Mouse (Mus musculus): ENCODE results near the gene Hist2h2ab. TPM values are rescaled to one million over a fixed set of nuclear protein-coding genes. Genes with fewer than 3 reads are reported as not detected.

Gene Hist2h2ab
- polyA plus RNA-seq, 1 experiment from 2014 or later = 0.73 TPM

- no peak overlapping the region for H3K4me2 ChIP-seq (ENCODE audit: low read depth, low read length)
- no peak overlapping the region for H3K27ac ChIP-seq (ENCODE audit: low read length)
- H3K9ac ChIP-seq (ENCODE audit: low read depth, low read length) = no peak overlapping the region
- no peak overlapping the region for H3K4me3 ChIP-seq (ENCODE audit: low read depth, low read length)
- no peak for ATAC-seq (ENCODE audit: low read depth)
- 80% methylated on average over 4 of the region's 4 CpGs for WGBS (ENCODE audit: insufficient replicate concordance)
- H3K4me1 ChIP-seq (ENCODE audit: control insufficient read depth, low read depth, low read length) = peaks cover 2% of the 10 kb centered on the region; the same call in 1 of the 2 replicates
- no peaks in the 10 kb centered on the region for H3K9me3 ChIP-seq (replicated peaks; ENCODE audit: control insufficient read depth, low read length)
- H3K36me3 ChIP-seq (ENCODE audit: control insufficient read depth, insufficient read depth) = peaks cover 29% of the 10 kb centered on the region
- H3K27me3 ChIP-seq (ENCODE audit: control insufficient read depth, insufficient read depth, low read depth, low read length) = peaks cover 8% of the 10 kb centered on the region
Measured at GRCm38 (mm10) chr3:96178427-96178826, 41.2 kb upstream of the Hist2h2ab start.

- no peak overlapping the region for H3K4me3 ChIP-seq (ENCODE audit: low read depth, low read length)
- ATAC-seq (ENCODE audit: low read depth) = no peak
- H3K36me3 ChIP-seq (ENCODE audit: control insufficient read depth, insufficient read depth) = peaks cover 29% of the 10 kb centered on the region
- 62% methylated on average over 2 of the region's 2 CpGs for WGBS (ENCODE audit: insufficient replicate concordance)
- H3K27ac ChIP-seq (ENCODE audit: low read length) = no peak overlapping the region
- peaks cover 1% of the 10 kb centered on the region; the same call in 1 of the 2 replicates for H3K4me1 ChIP-seq (ENCODE audit: control insufficient read depth, low read depth, low read length)
- no peak overlapping the region for H3K9ac ChIP-seq (ENCODE audit: low read depth, low read length)
- H3K27me3 ChIP-seq (ENCODE audit: control insufficient read depth, insufficient read depth, low read depth, low read length) = peaks cover 8% of the 10 kb centered on the region
- no peaks in the 10 kb centered on the region for H3K9me3 ChIP-seq (replicated peaks; ENCODE audit: control insufficient read depth, low read length)
- H3K4me2 ChIP-seq (ENCODE audit: low read depth, low read length) = no peak overlapping the region
Measured at GRCm38 (mm10) chr3:96178902-96179301, 40.8 kb upstream of the Hist2h2ab start.

DNA sequence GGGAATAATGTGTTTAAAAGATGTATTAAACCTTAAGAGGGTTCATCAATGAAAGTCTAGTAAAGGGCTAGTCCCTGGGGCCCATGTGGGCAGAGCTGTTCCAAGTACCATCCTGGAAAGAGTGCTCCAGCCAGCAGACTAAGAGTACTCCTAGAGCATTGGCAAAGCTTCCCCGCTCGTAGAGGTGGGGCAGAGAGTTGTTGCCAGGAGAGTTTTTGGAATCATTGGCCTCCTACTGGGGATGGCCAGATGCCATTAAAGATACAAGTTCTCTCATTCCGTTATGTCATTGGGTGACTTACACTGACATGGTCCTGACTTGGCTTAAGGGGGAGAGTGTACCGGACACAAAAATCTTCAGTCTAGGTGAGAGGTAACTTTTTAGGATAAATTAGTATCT lies 40.1 kb upstream of the Hist2h2ab start:
- Histone ChIP-seq H3K4me1 (ENCODE audit: control insufficient read depth, low read depth, low read length) (no peaks in the 10 kb centered on the region; the same call in 1 of the 2 replicates), H3K9me3 (replicated peaks; ENCODE audit: control insufficient read depth, low read length) (no peaks in the 10 kb centered on the region), H3K36me3 (ENCODE audit: control insufficient read depth, insufficient read depth) (peaks cover 25% of the 10 kb centered on the region), H3K27me3 (ENCODE audit: control insufficient read depth, insufficient read depth, low read depth, low read length) (peaks cover 8% of the 10 kb centered on the region), H3K4me2 (ENCODE audit: low read depth, low read length) (no peak overlapping the region), H3K4me3 (ENCODE audit: low read depth, low read length) (no peak overlapping the region), H3K9ac (ENCODE audit: low read depth, low read length) (no peak overlapping the region), H3K27ac (ENCODE audit: low read length) (no peak overlapping the region)
- WGBS (ENCODE audit: insufficient replicate concordance) = 67% methylated on average over 4 of the region's 4 CpGs
- no peak for ATAC-seq (ENCODE audit: low read depth)

DNA sequence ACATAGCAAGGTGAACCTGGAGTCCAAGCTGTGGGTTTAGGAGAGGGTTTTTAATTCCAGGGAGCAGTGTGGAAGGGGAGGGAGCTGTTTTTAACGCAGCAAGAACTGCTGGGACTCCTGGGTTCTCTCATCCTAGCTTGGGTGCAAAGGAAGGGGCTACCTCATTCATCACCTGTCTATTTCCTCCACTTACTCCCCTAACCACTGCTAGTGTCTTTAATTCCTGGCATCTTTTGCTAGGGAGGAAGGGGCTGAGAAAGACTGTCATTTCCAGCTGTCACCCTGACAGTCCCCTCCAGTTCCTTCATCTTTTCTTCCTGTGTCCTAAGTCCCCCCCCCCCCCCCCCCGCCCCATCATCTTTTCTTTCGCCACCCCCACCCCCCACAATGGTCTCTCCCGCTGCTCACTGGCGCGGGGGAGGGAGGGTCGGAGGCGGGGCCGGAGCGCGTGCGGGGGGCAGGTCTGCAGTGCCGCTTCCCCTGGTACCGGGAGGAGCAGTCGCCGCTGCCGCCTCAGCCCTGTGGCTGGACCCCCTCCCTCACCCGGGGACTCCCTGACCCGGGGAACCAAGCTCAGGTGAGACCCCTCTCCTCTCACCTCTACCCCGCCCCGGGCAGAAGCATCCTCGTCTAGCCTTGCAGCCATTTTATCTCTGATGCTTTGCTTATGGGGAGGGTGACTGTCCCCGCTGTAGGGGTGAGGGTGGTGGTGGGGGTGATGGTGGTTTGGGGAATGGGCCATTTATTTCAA lies 38.8 kb upstream of the Hist2h2ab start, which contains the start of gene Sv2a:
TSS of gene Sv2a (plus strand) at position 425 of the 751 bp plus-strand sequence.
- ATAC-seq (ENCODE audit: low read depth) = no peak

GRCm38 (mm10) chr3:96181510-96182381 lies 37.9 kb upstream of the Hist2h2ab start:
- ATAC-seq (ENCODE audit: low read depth) = no peak

More for the DNA sequence above, 38.8 kb upstream of the Hist2h2ab start, which contains the start of gene Sv2a:
- Histone ChIP-seq H3K4me2 (ENCODE audit: low read depth, low read length) (peak within 1 kb of the TSS; percentile 53), H3K36me3 (ENCODE audit: control insufficient read depth, insufficient read depth) (peaks cover 13% of the 10 kb centered on the region), H3K9me3 (replicated peaks; ENCODE audit: control insufficient read depth, low read length) (no peaks in the 10 kb centered on the region), H3K27me3 (ENCODE audit: control insufficient read depth, insufficient read depth, low read depth, low read length) (peaks cover 8% of the 10 kb centered on the region), H3K4me1 (ENCODE audit: control insufficient read depth, low read depth, low read length) (no peaks in the 10 kb centered on the region), H3K4me3 (ENCODE audit: low read depth, low read length) (peak within 1 kb of the TSS; percentile 33), H3K27ac (ENCODE audit: low read length) (no peak within 1 kb of the TSS), H3K9ac (ENCODE audit: low read depth, low read length) (no peak within 1 kb of the TSS)
- under 1% methylated on average over 21 of the region's 23 CpGs for WGBS (ENCODE audit: insufficient replicate concordance)

GRCm38 (mm10) chr3:96182382-96182776 lies 37.3 kb upstream of the Hist2h2ab start:
- Histone ChIP-seq H3K9ac (ENCODE audit: low read depth, low read length) (no peak overlapping the region), H3K36me3 (ENCODE audit: control insufficient read depth, insufficient read depth) (peaks cover 2% of the 10 kb centered on the region; the same call in 1 of the 2 replicates), H3K4me2 (ENCODE audit: low read depth, low read length) (no peak overlapping the region), H3K4me3 (ENCODE audit: low read depth, low read length) (no peak overlapping the region), H3K4me1 (ENCODE audit: control insufficient read depth, low read depth, low read length) (no peaks in the 10 kb centered on the region), H3K27ac (ENCODE audit: low read length) (no peak overlapping the region), H3K27me3 (ENCODE audit: control insufficient read depth, insufficient read depth, low read depth, low read length) (peaks cover 8% of the 10 kb centered on the region), H3K9me3 (replicated peaks; ENCODE audit: control insufficient read depth, low read length) (no peaks in the 10 kb centered on the region)
- 28% methylated on average over 4 of the region's 4 CpGs for WGBS (ENCODE audit: insufficient replicate concordance)
- no peak for ATAC-seq (ENCODE audit: low read depth)

More at GRCm38 (mm10) chr3:96181510-96182381, 37.9 kb upstream of the Hist2h2ab start:
- no peaks in the 10 kb centered on the region for H3K9me3 ChIP-seq (replicated peaks; ENCODE audit: control insufficient read depth, low read length)
- 47% methylated on average over 12 of the region's 12 CpGs for WGBS (ENCODE audit: insufficient replicate concordance)
- no peak overlapping the region for H3K4me3 ChIP-seq (ENCODE audit: low read depth, low read length)
- H3K4me1 ChIP-seq (ENCODE audit: control insufficient read depth, low read depth, low read length) = no peaks in the 10 kb centered on the region
- no peak overlapping the region for H3K4me2 ChIP-seq (ENCODE audit: low read depth, low read length)
- no peak overlapping the region for H3K9ac ChIP-seq (ENCODE audit: low read depth, low read length)
- H3K36me3 ChIP-seq (ENCODE audit: control insufficient read depth, insufficient read depth) = peaks cover 5% of the 10 kb centered on the region
- no peak overlapping the region for H3K27ac ChIP-seq (ENCODE audit: low read length)
- H3K27me3 ChIP-seq (ENCODE audit: control insufficient read depth, insufficient read depth, low read depth, low read length) = peaks cover 8% of the 10 kb centered on the region

- Histone ChIP-seq H3K27me3 (ENCODE audit: control insufficient read depth, insufficient read depth, low read depth, low read length) (peaks cover 3% of the 10 kb centered on the region), H3K36me3 (ENCODE audit: control insufficient read depth, insufficient read depth) (no peaks in the 10 kb centered on the region), H3K9me3 (replicated peaks; ENCODE audit: control insufficient read depth, low read length) (no peaks in the 10 kb centered on the region), H3K27ac (ENCODE audit: low read length) (no peak overlapping the region), H3K4me2 (ENCODE audit: low read depth, low read length) (no peak overlapping the region), H3K9ac (ENCODE audit: low read depth, low read length) (no peak overlapping the region), H3K4me3 (ENCODE audit: low read depth, low read length) (no peak overlapping the region), H3K4me1 (ENCODE audit: control insufficient read depth, low read depth, low read length) (peaks cover 11% of the 10 kb centered on the region)
- 63% methylated on average over 12 of the region's 12 CpGs for WGBS (ENCODE audit: insufficient replicate concordance)
- no peak for ATAC-seq (ENCODE audit: low read depth)
Measured at GRCm38 (mm10) chr3:96192977-96193376, 26.7 kb upstream of the Hist2h2ab start.

GRCm38 (mm10) chr3:96194966-96195365 lies 24.7 kb upstream of the Hist2h2ab start:
- Histone ChIP-seq H3K4me3 (ENCODE audit: low read depth, low read length) (no peak overlapping the region), H3K4me2 (ENCODE audit: low read depth, low read length) (no peak overlapping the region), H3K9ac (ENCODE audit: low read depth, low read length) (no peak overlapping the region), H3K4me1 (ENCODE audit: control insufficient read depth, low read depth, low read length) (peaks cover 22% of the 10 kb centered on the region), H3K36me3 (ENCODE audit: control insufficient read depth, insufficient read depth) (no peaks in the 10 kb centered on the region), H3K9me3 (replicated peaks; ENCODE audit: control insufficient read depth, low read length) (no peaks in the 10 kb centered on the region), H3K27me3 (ENCODE audit: control insufficient read depth, insufficient read depth, low read depth, low read length) (peaks cover 3% of the 10 kb centered on the region), H3K27ac (ENCODE audit: low read length) (no peak overlapping the region)
- WGBS (ENCODE audit: insufficient replicate concordance) = 55% methylated on average over 10 of the region's 10 CpGs
- ATAC-seq (ENCODE audit: low read depth) = no peak

Data from liver, embryonic 16.5 days (tissue).